Mouse (Mus musculus) MEL (cell line): ENCODE results near the gene Olfr401. TPM values are rescaled to one million over a fixed set of nuclear protein-coding genes. Genes with fewer than 3 reads are reported as not detected.

Experiments used
- DNase-seq: peaks from one replicate; pipeline ENCODE4 v3.0.0; 2011; ENCODE audit warnings: low read depth, low spot score
- H3K27ac ChIP-seq: 2 replicates; pipeline ENCODE4 v1.5.1; 2012; ENCODE audit warnings: low read depth, mild to moderate bottlenecking, control low read depth, low read length, moderate library complexity; ENCODE audit not compliant: control insufficient read depth
- H3K27me3 ChIP-seq, 2 experiments: fragments of 150-350 bp in 1 of 2; sonication (generic) in 1 of 2; 2 replicates each; pipeline ENCODE4 v1.6.1; 2012; ENCODE audit warnings: low read length in 2 of 2, mild to moderate bottlenecking in 2 of 2, improper control_type of control experiment in 1 of 2, moderate library complexity in 1 of 2; ENCODE audit not compliant: insufficient read depth in 2 of 2, control insufficient read depth in 1 of 2
- H3K36me3 ChIP-seq, 2 experiments: 2 replicates each; pipeline ENCODE4 v1.6.1; 2012 to 2014; ENCODE audit warnings: low read length in 2 of 2, improper control_type of control experiment in 1 of 2, inconsistent platforms in 1 of 2, mild to moderate bottlenecking in 1 of 2; ENCODE audit not compliant: insufficient read depth in 2 of 2, control insufficient read depth in 1 of 2
- H3K4me1 ChIP-seq, 2 experiments: fragments of 150-350 bp in 1 of 2; sonication (generic) in 1 of 2; 2 replicates each; pipeline ENCODE4 v1.6.1; 2012; ENCODE audit warnings: low read length in 2 of 2, improper control_type of control experiment in 1 of 2, mild to moderate bottlenecking in 1 of 2; ENCODE audit not compliant: insufficient read depth in 2 of 2, control insufficient read depth in 1 of 2
- H3K4me3 ChIP-seq, 2 experiments: fragments of 150-350 bp in 1 of 2; sonication (generic) in 1 of 2; 2 replicates each; pipeline ENCODE4 v1.5.1; 2012; ENCODE audit warnings: low read depth in 2 of 2, low read length in 2 of 2, mild to moderate bottlenecking in 2 of 2, moderate library complexity in 2 of 2, control low read depth in 1 of 2, improper control_type of control experiment in 1 of 2; ENCODE audit not compliant: control insufficient read depth in 1 of 2, insufficient read depth in 1 of 2
- H3K79me2 ChIP-seq: 2 replicates; pipeline ENCODE4 v1.6.1; 2012; ENCODE audit warnings: mild to moderate bottlenecking, low read length, moderate library complexity; ENCODE audit not compliant: control insufficient read depth, poor library complexity, insufficient read depth
- H3K9ac ChIP-seq: 2 replicates; pipeline ENCODE4 v1.6.1; 2012; ENCODE audit warnings: low read depth, mild to moderate bottlenecking, control low read depth, low read length, moderate library complexity; ENCODE audit not compliant: control insufficient read depth, poor library complexity, severe bottlenecking
- H3K9me3 ChIP-seq: fragments of 150-350 bp; sonication (generic); replicated peaks from 2 replicates; pipeline ENCODE4 v1.6.1; 2012; ENCODE audit warnings: mild to moderate bottlenecking, low read length, improper control_type of control experiment, moderate library complexity; ENCODE audit not compliant: insufficient read depth
- CHD2 ChIP-seq: IDR thresholded peaks from 2 replicates; pipeline ENCODE4 v1.6.1; 2011; ENCODE audit warnings: low read length, improper control_type of control experiment
- CTCF ChIP-seq, 3 experiments: IDR thresholded peaks in 2 of 3; conservative IDR thresholded peaks in 1 of 3; 2 replicates each; pipeline ENCODE4 v1.5.1; 2011 to 2012; ENCODE audit warnings: low read length in 3 of 3, low read depth in 2 of 3, mild to moderate bottlenecking in 2 of 3, improper control_type of control experiment in 1 of 3, inconsistent platforms in 1 of 3, mixed read lengths in 1 of 3, moderate library complexity in 1 of 3; ENCODE audit not compliant: control insufficient read depth in 1 of 3, insufficient read depth in 1 of 3, poor library complexity in 1 of 3, severe bottlenecking in 1 of 3
- E2F4 ChIP-seq: IDR thresholded peaks from 2 replicates; pipeline ENCODE4 v1.6.1; 2011; ENCODE audit warnings: low read depth, low read length, improper control_type of control experiment, borderline replicate concordance
- ELF1 ChIP-seq: IDR thresholded peaks from 2 replicates; pipeline ENCODE4 v1.6.1; 2014; ENCODE audit warnings: low read depth, mild to moderate bottlenecking, inconsistent platforms, low read length, improper control_type of control experiment, moderate library complexity
- EP300 ChIP-seq, 2 experiments: IDR thresholded peaks; 2 replicates each; pipeline ENCODE4 v1.6.1; 2011; ENCODE audit warnings: improper control_type of control experiment in 2 of 2, low read length in 2 of 2, low read depth in 1 of 2, mild to moderate bottlenecking in 1 of 2
- GATA1 ChIP-seq: IDR thresholded peaks from 2 replicates; pipeline ENCODE4 v1.6.1; 2011; ENCODE audit warnings: low read depth, low read length, improper control_type of control experiment
- JUND ChIP-seq: IDR thresholded peaks from 2 replicates; pipeline ENCODE4 v1.6.1; 2011; ENCODE audit warnings: low read depth, mild to moderate bottlenecking, improper control_type of control experiment, low read length
- KAT2A ChIP-seq: conservative IDR thresholded peaks from 2 replicates; pipeline ENCODE4 v1.6.1; 2012; ENCODE audit warnings: low read depth, low read length, improper control_type of control experiment, inconsistent platforms
- MAX ChIP-seq: IDR thresholded peaks from 2 replicates; pipeline ENCODE4 v1.6.1; 2011; ENCODE audit warnings: low read length, improper control_type of control experiment
- MAZ ChIP-seq: IDR thresholded peaks from 2 replicates; pipeline ENCODE4 v1.6.1; 2012; ENCODE audit warnings: low read depth, mild to moderate bottlenecking, inconsistent platforms, low read length, improper control_type of control experiment
- MYB ChIP-seq: IDR thresholded peaks from 2 replicates; pipeline ENCODE4 v1.6.1; 2011; ENCODE audit warnings: mild to moderate bottlenecking, low read depth, low read length, improper control_type of control experiment
- MYC ChIP-seq: IDR thresholded peaks from 2 replicates; pipeline ENCODE4 v1.6.1; 2011; ENCODE audit warnings: low read depth, mild to moderate bottlenecking, low read length, improper control_type of control experiment, moderate library complexity
- POLR2AphosphoS5 ChIP-seq: IDR thresholded peaks from 2 replicates; pipeline ENCODE4 v1.6.1; 2012; ENCODE audit warnings: low read depth, borderline replicate concordance, mild to moderate bottlenecking, inconsistent platforms, low read length, moderate library complexity, mixed read lengths
- RCOR1 ChIP-seq: IDR thresholded peaks from 2 replicates; pipeline ENCODE4 v1.6.1; 2012; ENCODE audit warnings: low read depth, mild to moderate bottlenecking, inconsistent platforms, low read length, improper control_type of control experiment
- SIN3A ChIP-seq: IDR thresholded peaks from 2 replicates; pipeline ENCODE4 v1.6.1; 2012; ENCODE audit warnings: low read length, improper control_type of control experiment, inconsistent platforms
- SMC3 ChIP-seq: IDR thresholded peaks from 2 replicates; pipeline ENCODE4 v1.6.1; 2011; ENCODE audit warnings: low read depth, low read length, improper control_type of control experiment
- TAL1 ChIP-seq: IDR thresholded peaks from 2 replicates; pipeline ENCODE4 v1.6.1; 2012; ENCODE audit warnings: mild to moderate bottlenecking, inconsistent platforms, low read length, moderate library complexity, mixed read lengths
- TCF12 ChIP-seq: IDR thresholded peaks from 2 replicates; pipeline ENCODE4 v1.6.1; 2014; ENCODE audit warnings: low read depth, mild to moderate bottlenecking, inconsistent platforms, low read length, improper control_type of control experiment, moderate library complexity
- USF1 ChIP-seq: IDR thresholded peaks from 2 replicates; pipeline ENCODE4 v1.6.1; 2014; ENCODE audit warnings: low read depth, mild to moderate bottlenecking, inconsistent platforms, low read length, improper control_type of control experiment, moderate library complexity
- ZNF384 ChIP-seq: IDR thresholded peaks from 2 replicates; pipeline ENCODE4 v1.6.1; 2012; ENCODE audit warnings: low read depth, mild to moderate bottlenecking, inconsistent platforms, low read length, improper control_type of control experiment
- polyA plus RNA-seq, 2 experiments: library from polyadenylated mRNA; stranded (reverse) in 1 of 2; unstranded in 1 of 2; fragments of >175 nt in 1 of 2; fragments of >200 nt in 1 of 2; gene quantifications; 2 replicates each; pipeline versions ENCODE4 v1.2.1 to v1.2.4; 2012; ENCODE audit warnings: low replicate concordance in 2 of 2, low read depth in 1 of 2; ENCODE audit not compliant: insufficient read length in 2 of 2, insufficient read depth in 1 of 2, missing spikeins in 1 of 2
- total RNA-seq: library from RNA; depleted of rRNA; stranded (reverse); fragments of 300-350 nt; gene quantifications from 2 replicates; pipeline ENCODE4 v1.2.3, GENCODE M21; 2012; rRNA removed

The Olfr401 gene
- total RNA-seq (not detected in 2 replicates), polyA plus RNA-seq (not detected)

DNA sequence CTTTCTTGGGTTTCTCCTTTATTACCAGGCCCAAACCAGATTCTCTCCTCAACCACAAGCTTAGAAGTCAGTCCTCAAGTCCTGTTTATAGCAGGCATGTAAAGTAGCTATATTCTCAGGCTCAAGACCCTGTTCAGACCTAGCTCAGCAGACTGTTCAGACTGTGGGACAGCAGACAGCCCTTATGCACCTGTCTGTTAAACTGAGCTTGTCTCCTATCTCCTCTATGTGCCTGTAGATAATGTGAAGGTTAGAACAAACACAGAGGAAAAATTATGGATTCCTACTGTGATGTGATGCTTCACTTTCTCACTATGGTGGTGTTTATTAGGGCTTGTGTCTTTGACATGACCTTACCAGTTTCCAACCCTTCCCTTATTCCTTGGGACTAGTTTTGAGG, at the start of gene Olfr401:
Gene Olfr401, plus strand, starts transcription at position 301 of the 400 bp plus-strand sequence.
- H3K79me2 ChIP-seq, result no peaks in the 10 kb centered on the region
- no peak within 1 kb of the TSS for H3K4me3 ChIP-seq
- no peaks in the 10 kb centered on the region for H3K4me1 ChIP-seq
- H3K9ac ChIP-seq, result no peak within 1 kb of the TSS
- DNase-seq, result no peak
- no peak within 1 kb of the TSS for H3K27ac ChIP-seq
- no peaks in the 10 kb centered on the region for H3K9me3 ChIP-seq
- no peaks in the 10 kb centered on the region for H3K27me3 ChIP-seq
- TF ChIP-seq TAL1, result no peak
- no peak for TF ChIP-seq CHD2
- TF ChIP-seq USF1, result no peak
- no peak for TF ChIP-seq EP300 (IDR thresholded peaks at IDR 0.05; ENCODE audit: low read depth in 1 of 2, low read length in 2 of 2)
- no peak for TF ChIP-seq MAZ
- no peak for TF ChIP-seq KAT2A
- TF ChIP-seq RCOR1, result no peak
- no peak for TF ChIP-seq MYB
- TF ChIP-seq E2F4, result no peak
- H3K36me3 ChIP-seq, result no peaks in the 10 kb centered on the region

GRCm38 (mm10) chr11:74069655-74070054, 43.9 kb upstream of the Olfr401 start, which contains the start of gene Zfp616:
Gene Zfp616 (plus strand): TSS chr11:74069955.
- no peaks in the 10 kb centered on the region for H3K79me2 ChIP-seq
- no peaks in the 10 kb centered on the region for H3K27me3 ChIP-seq
- H3K4me1 ChIP-seq, result no peaks in the 10 kb centered on the region
- no peak for DNase-seq
- H3K36me3 ChIP-seq, result no peaks in the 10 kb centered on the region
- no peak within 1 kb of the TSS for H3K27ac ChIP-seq
- TF ChIP-seq POLR2AphosphoS5 (no peak), MYC (no peak)
- no peak within 1 kb of the TSS for H3K4me3 ChIP-seq
- H3K9ac ChIP-seq, result no peak within 1 kb of the TSS
- H3K9me3 ChIP-seq, result no peaks in the 10 kb centered on the region

GRCm38 (mm10) chr11:74100724-74101123, 12.8 kb upstream of the Olfr401 start:
- no peaks in the 10 kb centered on the region for H3K9me3 ChIP-seq
- no peaks in the 10 kb centered on the region; a peak in 1 of 4 replicates for H3K4me1 ChIP-seq
- no peaks in the 10 kb centered on the region for H3K36me3 ChIP-seq
- no peak overlapping the region for H3K9ac ChIP-seq
- DNase-seq, result peak; percentile 82
- no peaks in the 10 kb centered on the region for H3K27me3 ChIP-seq
- H3K4me3 ChIP-seq, result no peak overlapping the region
- 0 out of 2 replicates have a peak, but pooled peaks have one; percentile 17 for TF ChIP-seq TCF12
- no peak for TF ChIP-seq SMC3
- peak; percentile 54; the same call in 1 of the 2 replicates for TF ChIP-seq ELF1
- no peak for TF ChIP-seq RCOR1
- no peak for TF ChIP-seq MAZ
- no peak for TF ChIP-seq USF1
- TF ChIP-seq MAX, result peak; percentile 47; the same call in 1 of the 2 replicates
- no peak for TF ChIP-seq JUND
- no peak for TF ChIP-seq SIN3A
- peak; percentile 14 to 39; a peak in 3 of 4 replicates for TF ChIP-seq EP300 (IDR thresholded peaks at IDR 0.05; ENCODE audit: low read depth in 1 of 2, low read length in 2 of 2)
- no peak for TF ChIP-seq CTCF (IDR thresholded peaks at IDR 0.05 in 2 of 3, conservative IDR thresholded peaks at IDR 0.05 in 1 of 3; ENCODE audit: control insufficient read depth in 1 of 3, insufficient read depth in 1 of 3, low read depth in 2 of 3, low read length in 3 of 3, poor library complexity in 1 of 3, severe bottlenecking in 1 of 3)
- 0 out of 2 replicates have a peak, but pooled peaks have one; percentile 10 for TF ChIP-seq GATA1
- no peak for TF ChIP-seq ZNF384
- no peak overlapping the region for H3K27ac ChIP-seq
- no peaks in the 10 kb centered on the region for H3K79me2 ChIP-seq
